Mouse (Mus musculus) MEL (cell line): ENCODE data around the gene Acoxl. TPM values are rescaled to one million over a fixed set of nuclear protein-coding genes. Genes with fewer than 3 reads are reported as not detected.

Experiments used
- DNase-seq: peaks from one replicate; pipeline ENCODE4 v3.0.0; 2011; ENCODE audit warnings: low read depth, low spot score
- H3K27ac ChIP-seq: 2 replicates; pipeline ENCODE4 v1.5.1; 2012; ENCODE audit warnings: low read depth, mild to moderate bottlenecking, control low read depth, low read length, moderate library complexity; ENCODE audit not compliant: control insufficient read depth
- H3K27me3 ChIP-seq, 2 experiments: fragments of 150-350 bp in 1 of 2; sonication (generic) in 1 of 2; 2 replicates each; pipeline ENCODE4 v1.6.1; 2012; ENCODE audit warnings: low read length in 2 of 2, mild to moderate bottlenecking in 2 of 2, improper control_type of control experiment in 1 of 2, moderate library complexity in 1 of 2; ENCODE audit not compliant: insufficient read depth in 2 of 2, control insufficient read depth in 1 of 2
- H3K36me3 ChIP-seq, 2 experiments: 2 replicates each; pipeline ENCODE4 v1.6.1; 2012 to 2014; ENCODE audit warnings: low read length in 2 of 2, improper control_type of control experiment in 1 of 2, inconsistent platforms in 1 of 2, mild to moderate bottlenecking in 1 of 2; ENCODE audit not compliant: insufficient read depth in 2 of 2, control insufficient read depth in 1 of 2
- H3K4me1 ChIP-seq, 2 experiments: fragments of 150-350 bp in 1 of 2; sonication (generic) in 1 of 2; 2 replicates each; pipeline ENCODE4 v1.6.1; 2012; ENCODE audit warnings: low read length in 2 of 2, improper control_type of control experiment in 1 of 2, mild to moderate bottlenecking in 1 of 2; ENCODE audit not compliant: insufficient read depth in 2 of 2, control insufficient read depth in 1 of 2
- H3K4me3 ChIP-seq, 2 experiments: fragments of 150-350 bp in 1 of 2; sonication (generic) in 1 of 2; 2 replicates each; pipeline ENCODE4 v1.5.1; 2012; ENCODE audit warnings: low read depth in 2 of 2, low read length in 2 of 2, mild to moderate bottlenecking in 2 of 2, moderate library complexity in 2 of 2, control low read depth in 1 of 2, improper control_type of control experiment in 1 of 2; ENCODE audit not compliant: control insufficient read depth in 1 of 2, insufficient read depth in 1 of 2
- H3K79me2 ChIP-seq: 2 replicates; pipeline ENCODE4 v1.6.1; 2012; ENCODE audit warnings: mild to moderate bottlenecking, low read length, moderate library complexity; ENCODE audit not compliant: control insufficient read depth, poor library complexity, insufficient read depth
- H3K9ac ChIP-seq: 2 replicates; pipeline ENCODE4 v1.6.1; 2012; ENCODE audit warnings: low read depth, mild to moderate bottlenecking, control low read depth, low read length, moderate library complexity; ENCODE audit not compliant: control insufficient read depth, poor library complexity, severe bottlenecking
- H3K9me3 ChIP-seq: fragments of 150-350 bp; sonication (generic); replicated peaks from 2 replicates; pipeline ENCODE4 v1.6.1; 2012; ENCODE audit warnings: mild to moderate bottlenecking, low read length, improper control_type of control experiment, moderate library complexity; ENCODE audit not compliant: insufficient read depth
- BHLHE40 ChIP-seq: IDR thresholded peaks from 2 replicates; pipeline ENCODE4 v1.6.1; 2012; ENCODE audit warnings: low read depth, mild to moderate bottlenecking, inconsistent platforms, low read length, improper control_type of control experiment, borderline replicate concordance
- CTCF ChIP-seq, 3 experiments: IDR thresholded peaks in 2 of 3; conservative IDR thresholded peaks in 1 of 3; 2 replicates each; pipeline ENCODE4 v1.5.1; 2011 to 2012; ENCODE audit warnings: low read length in 3 of 3, low read depth in 2 of 3, mild to moderate bottlenecking in 2 of 3, improper control_type of control experiment in 1 of 3, inconsistent platforms in 1 of 3, mixed read lengths in 1 of 3, moderate library complexity in 1 of 3; ENCODE audit not compliant: control insufficient read depth in 1 of 3, insufficient read depth in 1 of 3, poor library complexity in 1 of 3, severe bottlenecking in 1 of 3
- E2F4 ChIP-seq: IDR thresholded peaks from 2 replicates; pipeline ENCODE4 v1.6.1; 2011; ENCODE audit warnings: low read depth, low read length, improper control_type of control experiment, borderline replicate concordance
- ELF1 ChIP-seq: IDR thresholded peaks from 2 replicates; pipeline ENCODE4 v1.6.1; 2014; ENCODE audit warnings: low read depth, mild to moderate bottlenecking, inconsistent platforms, low read length, improper control_type of control experiment, moderate library complexity
- EP300 ChIP-seq, 2 experiments: IDR thresholded peaks; 2 replicates each; pipeline ENCODE4 v1.6.1; 2011; ENCODE audit warnings: improper control_type of control experiment in 2 of 2, low read length in 2 of 2, low read depth in 1 of 2, mild to moderate bottlenecking in 1 of 2
- ETS1 ChIP-seq: IDR thresholded peaks from 2 replicates; pipeline ENCODE4 v1.6.1; 2012; ENCODE audit warnings: low read depth, mild to moderate bottlenecking, inconsistent platforms, low read length, improper control_type of control experiment, moderate library complexity
- GABPA ChIP-seq: IDR thresholded peaks from 2 replicates; pipeline ENCODE4 v1.6.1; 2012; ENCODE audit warnings: low read depth, mild to moderate bottlenecking, inconsistent platforms, low read length, improper control_type of control experiment, moderate library complexity
- GATA1 ChIP-seq: IDR thresholded peaks from 2 replicates; pipeline ENCODE4 v1.6.1; 2011; ENCODE audit warnings: low read depth, low read length, improper control_type of control experiment
- HCFC1 ChIP-seq: IDR thresholded peaks from 2 replicates; pipeline ENCODE4 v1.6.1; 2012; ENCODE audit warnings: low read depth, mild to moderate bottlenecking, inconsistent platforms, low read length, improper control_type of control experiment, moderate library complexity
- JUND ChIP-seq: IDR thresholded peaks from 2 replicates; pipeline ENCODE4 v1.6.1; 2011; ENCODE audit warnings: low read depth, mild to moderate bottlenecking, improper control_type of control experiment, low read length
- KAT2A ChIP-seq: conservative IDR thresholded peaks from 2 replicates; pipeline ENCODE4 v1.6.1; 2012; ENCODE audit warnings: low read depth, low read length, improper control_type of control experiment, inconsistent platforms
- MAFK ChIP-seq: IDR thresholded peaks from 2 replicates; pipeline ENCODE4 v1.6.1; 2011; ENCODE audit warnings: low read depth, mild to moderate bottlenecking, low read length, improper control_type of control experiment, borderline replicate concordance
- MEF2A ChIP-seq: IDR thresholded peaks from 2 replicates; pipeline ENCODE4 v1.6.1; 2014; ENCODE audit warnings: low read depth, mild to moderate bottlenecking, inconsistent platforms, low read length, improper control_type of control experiment; ENCODE audit not compliant: poor library complexity, insufficient replicate concordance, severe bottlenecking; ENCODE audit errors: extremely low read depth
- MXI1 ChIP-seq: IDR thresholded peaks from 2 replicates; pipeline ENCODE4 v1.6.1; 2011; ENCODE audit warnings: mild to moderate bottlenecking, low read depth, low read length, improper control_type of control experiment
- MYB ChIP-seq: IDR thresholded peaks from 2 replicates; pipeline ENCODE4 v1.6.1; 2011; ENCODE audit warnings: mild to moderate bottlenecking, low read depth, low read length, improper control_type of control experiment
- MYC ChIP-seq: IDR thresholded peaks from 2 replicates; pipeline ENCODE4 v1.6.1; 2011; ENCODE audit warnings: low read depth, mild to moderate bottlenecking, low read length, improper control_type of control experiment, moderate library complexity
- NELFE ChIP-seq: IDR thresholded peaks from 2 replicates; pipeline ENCODE4 v1.6.1; 2011; ENCODE audit warnings: low read depth, low read length, improper control_type of control experiment
- NRF1 ChIP-seq: IDR thresholded peaks from 2 replicates; pipeline ENCODE4 v1.6.1; 2014; ENCODE audit warnings: low read depth, mild to moderate bottlenecking, inconsistent platforms, low read length, improper control_type of control experiment, moderate library complexity; ENCODE audit not compliant: poor library complexity, insufficient read depth, severe bottlenecking
- POLR2AphosphoS5 ChIP-seq: IDR thresholded peaks from 2 replicates; pipeline ENCODE4 v1.6.1; 2012; ENCODE audit warnings: low read depth, borderline replicate concordance, mild to moderate bottlenecking, inconsistent platforms, low read length, moderate library complexity, mixed read lengths
- RAD21 ChIP-seq: IDR thresholded peaks from 2 replicates; pipeline ENCODE4 v1.6.1; 2011; ENCODE audit warnings: mild to moderate bottlenecking, low read depth, low read length, improper control_type of control experiment
- RCOR1 ChIP-seq: IDR thresholded peaks from 2 replicates; pipeline ENCODE4 v1.6.1; 2012; ENCODE audit warnings: low read depth, mild to moderate bottlenecking, inconsistent platforms, low read length, improper control_type of control experiment
- SIN3A ChIP-seq: IDR thresholded peaks from 2 replicates; pipeline ENCODE4 v1.6.1; 2012; ENCODE audit warnings: low read length, improper control_type of control experiment, inconsistent platforms
- TAL1 ChIP-seq: IDR thresholded peaks from 2 replicates; pipeline ENCODE4 v1.6.1; 2012; ENCODE audit warnings: mild to moderate bottlenecking, inconsistent platforms, low read length, moderate library complexity, mixed read lengths
- TBP ChIP-seq: IDR thresholded peaks from 2 replicates; pipeline ENCODE4 v1.8.0; 2011; ENCODE audit warnings: low read depth, low read length, improper control_type of control experiment
- TCF12 ChIP-seq: IDR thresholded peaks from 2 replicates; pipeline ENCODE4 v1.6.1; 2014; ENCODE audit warnings: low read depth, mild to moderate bottlenecking, inconsistent platforms, low read length, improper control_type of control experiment, moderate library complexity
- USF1 ChIP-seq: IDR thresholded peaks from 2 replicates; pipeline ENCODE4 v1.6.1; 2014; ENCODE audit warnings: low read depth, mild to moderate bottlenecking, inconsistent platforms, low read length, improper control_type of control experiment, moderate library complexity
- USF2 ChIP-seq, 2 experiments: IDR thresholded peaks; 2 replicates each; pipeline ENCODE4 v1.6.1; 2011 to 2012; ENCODE audit warnings: improper control_type of control experiment in 2 of 2, low read length in 2 of 2, borderline replicate concordance in 1 of 2, inconsistent platforms in 1 of 2, low read depth in 1 of 2, mild to moderate bottlenecking in 1 of 2; ENCODE audit not compliant: insufficient read depth in 1 of 2
- ZC3H11A ChIP-seq: IDR thresholded peaks from 2 replicates; pipeline ENCODE4 v1.6.1; 2012; ENCODE audit warnings: low read depth, mild to moderate bottlenecking, inconsistent platforms, low read length, improper control_type of control experiment
- ZKSCAN1 ChIP-seq: IDR thresholded peaks from 2 replicates; pipeline ENCODE4 v1.6.1; 2012; ENCODE audit warnings: low read depth, mild to moderate bottlenecking, inconsistent platforms, low read length, improper control_type of control experiment, moderate library complexity
- ZMIZ1 ChIP-seq: IDR thresholded peaks from 2 replicates; pipeline ENCODE4 v1.6.1; 2012; ENCODE audit warnings: low read depth, mild to moderate bottlenecking, inconsistent platforms, low read length, improper control_type of control experiment, moderate library complexity
- ZNF384 ChIP-seq: IDR thresholded peaks from 2 replicates; pipeline ENCODE4 v1.6.1; 2012; ENCODE audit warnings: low read depth, mild to moderate bottlenecking, inconsistent platforms, low read length, improper control_type of control experiment
- polyA plus RNA-seq, 2 experiments: library from polyadenylated mRNA; stranded (reverse) in 1 of 2; unstranded in 1 of 2; fragments of >175 nt in 1 of 2; fragments of >200 nt in 1 of 2; gene quantifications; 2 replicates each; pipeline versions ENCODE4 v1.2.1 to v1.2.4; 2012; ENCODE audit warnings: low replicate concordance in 2 of 2, low read depth in 1 of 2; ENCODE audit not compliant: insufficient read length in 2 of 2, insufficient read depth in 1 of 2, missing spikeins in 1 of 2
- total RNA-seq: library from RNA; depleted of rRNA; stranded (reverse); fragments of 300-350 nt; gene quantifications from 2 replicates; pipeline ENCODE4 v1.2.3, GENCODE M21; 2012

Gene Acoxl
- total and polyA plus RNA-seq, 3 experiments: 0.31 to 0.39 TPM; not detected in 1

GRCm38 (mm10) chr2:128084607-128085006 is 245.9 kb downstream of the Acoxl start (continued):
- no peak for TF ChIP-seq USF2 (IDR thresholded peaks at IDR 0.05; ENCODE audit: borderline replicate concordance in 1 of 2, insufficient read depth in 1 of 2, low read depth in 1 of 2, low read length in 2 of 2)
- TF ChIP-seq ZKSCAN1: no peak
- no peak for TF ChIP-seq GABPA
- no peak for TF ChIP-seq CTCF (IDR thresholded peaks at IDR 0.05 in 2 of 3, conservative IDR thresholded peaks at IDR 0.05 in 1 of 3; ENCODE audit: control insufficient read depth in 1 of 3, insufficient read depth in 1 of 3, low read depth in 2 of 3, low read length in 3 of 3, poor library complexity in 1 of 3, severe bottlenecking in 1 of 3)
- TF ChIP-seq TBP: no peak
- no peak for TF ChIP-seq KAT2A

GRCm38 (mm10) chr2:128085481-128085880 is 246.8 kb downstream of the Acoxl start:
- Histone ChIP-seq H3K4me3 (peak overlapping the region in 1 of 2 experiments; percentile 15; a peak in 1 of 4 replicates), H3K9ac (peak overlapping the region; percentile 8; the same call in 1 of the 2 replicates), H3K4me1 (peaks cover 24 to 26% of the 10 kb centered on the region in 2 experiments), H3K9me3 (no peaks in the 10 kb centered on the region), H3K79me2 (no peaks in the 10 kb centered on the region), H3K27me3 (no peaks in the 10 kb centered on the region), H3K36me3 (peaks cover 0 to 37% of the 10 kb centered on the region in 2 experiments; a peak in 2 of 4 replicates), H3K27ac (peak overlapping the region; percentile 75)
- DNase-seq: peak; percentile 87
- peak; percentile 92 for TF ChIP-seq ETS1
- TF ChIP-seq TCF12: peak; percentile 98
- no peak for TF ChIP-seq NRF1
- peak; percentile 67 for TF ChIP-seq ZNF384
- no peak for TF ChIP-seq E2F4
- TF ChIP-seq EP300 (IDR thresholded peaks at IDR 0.05; ENCODE audit: low read depth in 1 of 2, low read length in 2 of 2): peak; percentile 97 to 98
- TF ChIP-seq ZMIZ1: no peak
- no peak for TF ChIP-seq POLR2AphosphoS5
- no peak for TF ChIP-seq ZC3H11A
- peak; percentile 98 for TF ChIP-seq GATA1
- peak; percentile 94 for TF ChIP-seq RCOR1
- TF ChIP-seq SIN3A: peak; percentile 75; the same call in 1 of the 2 replicates
- TF ChIP-seq HCFC1: 0 out of 2 replicates have a peak, but pooled peaks have one; percentile 22
- peak; percentile 31; the same call in 1 of the 2 replicates for TF ChIP-seq MYB
- 0 out of 2 replicates have a peak, but pooled peaks have one; percentile 60 for TF ChIP-seq MAFK
- no peak for TF ChIP-seq USF1
- TF ChIP-seq MYC: peak; percentile 59; the same call in 1 of the 2 replicates
- peak; percentile 77; the same call in 1 of the 2 replicates for TF ChIP-seq BHLHE40
- TF ChIP-seq MXI1: peak; percentile 33; the same call in 1 of the 2 replicates
- TF ChIP-seq TAL1: peak; percentile 97
- no peak for TF ChIP-seq JUND
- TF ChIP-seq RAD21: no peak
- TF ChIP-seq MEF2A: no peak
- TF ChIP-seq ELF1: no peak
- TF ChIP-seq NELFE: no peak
